Mouse (Mus musculus) cerebellum, postnatal 25 days (tissue): ENCODE data around the gene Vmn1r219.
"Not testable (repeated sequence)": the region's sequence is repeated elsewhere in the genome, so short reads cannot be mapped to it uniquely, and the experiment has no call there.

Source experiments
- DNase-seq, 2 experiments: peaks; one replicate each; pipeline ENCODE4 v3.0.0; 2021; ENCODE audit warnings: mixed read lengths in 2 of 2

Gene Vmn1r219

DNA sequence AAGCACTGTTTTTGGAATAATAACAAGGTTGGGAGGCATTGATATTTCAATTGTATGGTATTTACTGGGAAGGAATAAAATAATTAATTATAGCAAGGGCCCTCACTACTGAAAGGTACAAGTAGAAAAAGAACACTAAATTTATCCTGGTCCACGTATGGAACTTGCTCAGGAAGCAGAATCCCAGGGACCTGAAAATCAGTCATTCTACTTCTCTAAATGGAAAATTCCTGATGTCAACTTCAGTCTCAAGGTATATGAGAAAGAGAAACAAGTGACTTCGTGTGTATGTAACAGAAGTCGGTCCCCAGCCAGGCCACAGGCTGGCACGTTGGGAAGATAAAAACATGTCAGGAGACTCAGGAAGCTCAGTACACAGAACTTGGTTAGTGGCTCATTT is at the start of gene Vmn1r219:
TSS of gene Vmn1r219 (plus strand) at position 301 of the 400 bp plus-strand sequence.
- no peak for DNase-seq

DNA sequence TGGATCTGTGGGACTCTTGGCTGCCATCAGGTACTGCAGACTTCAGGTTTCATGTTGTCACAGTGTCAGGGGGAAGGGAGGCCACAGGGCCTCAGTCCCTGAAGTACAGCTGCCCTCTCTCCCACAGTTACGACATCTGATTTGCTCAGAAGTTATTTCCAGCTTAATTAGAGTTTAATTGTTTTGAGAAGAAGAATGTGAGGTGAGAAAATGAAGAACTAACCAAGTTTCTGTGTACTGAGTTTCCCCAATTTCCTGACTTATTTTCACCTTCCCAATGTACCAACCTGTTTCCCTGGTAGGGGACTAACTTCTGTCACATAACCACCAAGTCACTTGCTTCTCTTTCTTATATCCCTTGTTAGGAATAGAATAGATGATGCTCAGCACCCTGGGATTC is 41.0 kb upstream of the Vmn1r219 start, which contains the start of gene Vmn1r217:
TSS of gene Vmn1r217 (minus strand) at position 101 of the 400 bp plus-strand sequence.
- DNase-seq = not testable (repeated sequence)

DNA sequence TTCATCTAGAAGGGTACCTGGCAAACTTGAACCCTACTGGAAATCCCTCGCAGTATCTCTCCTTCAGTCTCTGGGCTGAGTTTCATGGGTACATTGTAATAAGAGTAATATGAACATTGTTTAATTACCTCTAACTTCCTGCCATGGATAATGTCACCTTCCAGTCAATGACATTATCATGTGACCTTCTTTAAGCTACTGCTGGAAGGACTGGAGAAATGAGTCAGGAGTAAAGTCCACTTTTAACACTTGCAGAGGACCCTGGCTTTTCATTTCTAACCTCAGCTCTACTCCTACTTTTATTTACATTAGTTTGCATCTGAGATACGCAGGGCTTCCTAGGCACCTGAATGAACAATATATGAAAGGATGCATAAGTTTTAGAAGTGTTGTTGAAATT is 38.5 kb upstream of the Vmn1r219 start:
- DNase-seq = no peak

DNA sequence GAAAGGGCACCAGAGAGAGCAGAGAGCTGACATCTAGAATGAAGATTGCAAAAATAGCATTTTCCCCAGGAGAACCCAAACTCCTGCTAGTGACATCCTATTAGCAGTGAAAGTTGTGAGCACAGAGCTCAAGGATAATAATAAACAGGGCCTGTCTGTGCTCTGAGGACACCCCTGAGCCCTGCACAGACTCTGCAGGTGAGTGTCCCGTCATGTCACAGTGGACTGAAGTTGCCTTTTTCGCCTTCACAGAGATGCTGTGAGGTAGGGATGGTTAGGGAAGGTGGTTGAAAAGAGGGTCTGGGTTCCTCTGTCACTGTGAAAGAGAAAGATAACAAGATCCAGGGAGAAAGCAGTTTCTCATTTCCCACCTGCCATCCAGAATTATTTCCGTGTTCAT is 26.0 kb upstream of the Vmn1r219 start, which contains the start of gene Vmn1r218:
TSS of gene Vmn1r218 (plus strand) at position 57 of the 400 bp plus-strand sequence.
- DNase-seq = no peak

DNA sequence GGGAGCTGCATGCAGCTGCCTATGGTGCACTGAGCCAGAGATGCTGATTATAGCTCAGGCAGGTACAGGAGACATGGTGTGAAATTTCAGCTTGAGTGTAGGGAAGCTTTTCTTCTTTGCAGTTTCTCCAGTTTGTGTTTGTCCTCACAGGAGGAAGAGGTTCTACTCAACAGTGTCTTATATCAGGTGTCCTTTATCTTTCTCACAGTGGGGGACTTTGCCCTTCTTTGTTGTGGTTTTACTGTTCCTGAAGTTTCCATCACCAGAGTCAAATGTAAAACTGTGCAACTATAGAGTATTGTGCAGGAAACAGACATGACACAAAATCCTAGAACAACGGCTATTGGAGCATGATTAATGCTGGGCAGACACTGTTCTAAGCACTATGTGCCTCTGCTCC is 25.6 kb upstream of the Vmn1r219 start:
- no peak for DNase-seq

DNA sequence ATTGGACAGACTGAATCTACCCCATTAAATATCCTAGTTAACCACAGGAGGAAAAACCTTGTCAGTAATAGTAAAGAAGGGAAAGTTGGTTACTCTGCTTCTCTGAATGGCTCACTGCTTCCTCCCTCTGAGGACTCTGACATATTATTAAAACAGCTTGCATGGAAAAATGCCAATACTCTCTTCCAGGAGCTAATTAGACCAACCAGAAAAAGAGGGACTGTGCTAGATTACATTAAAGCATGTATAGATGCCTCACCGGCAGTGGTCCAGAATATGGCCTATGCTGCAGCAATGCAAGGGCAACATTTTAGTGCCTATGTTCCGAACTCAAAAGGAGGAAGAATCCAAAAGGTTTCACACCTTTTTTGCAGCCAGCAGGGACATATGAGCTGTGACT is 20.2 kb upstream of the Vmn1r219 start:
- DNase-seq = peak in 1 of 2 experiments; percentile 9

DNA sequence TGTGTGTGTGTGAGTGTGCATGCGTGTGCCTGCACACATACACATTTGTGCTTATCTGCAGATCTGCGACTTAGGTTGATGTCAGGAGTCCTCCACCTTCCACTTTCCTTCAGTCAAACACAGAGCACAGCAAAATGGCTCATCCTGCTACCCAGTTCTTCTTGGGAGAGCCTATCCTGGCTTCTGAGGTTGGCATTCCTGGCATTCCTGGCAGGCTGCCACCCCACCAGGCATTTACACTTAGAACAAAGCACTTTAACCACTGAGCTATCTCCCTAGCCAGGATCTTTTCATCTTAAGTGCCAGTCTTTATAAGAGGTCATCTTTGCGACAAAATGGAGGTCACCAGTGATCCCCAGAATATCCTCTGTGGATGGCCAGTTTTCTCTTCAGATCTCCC is 1.3 kb upstream of the Vmn1r219 start:
- no peak for DNase-seq

DNA sequence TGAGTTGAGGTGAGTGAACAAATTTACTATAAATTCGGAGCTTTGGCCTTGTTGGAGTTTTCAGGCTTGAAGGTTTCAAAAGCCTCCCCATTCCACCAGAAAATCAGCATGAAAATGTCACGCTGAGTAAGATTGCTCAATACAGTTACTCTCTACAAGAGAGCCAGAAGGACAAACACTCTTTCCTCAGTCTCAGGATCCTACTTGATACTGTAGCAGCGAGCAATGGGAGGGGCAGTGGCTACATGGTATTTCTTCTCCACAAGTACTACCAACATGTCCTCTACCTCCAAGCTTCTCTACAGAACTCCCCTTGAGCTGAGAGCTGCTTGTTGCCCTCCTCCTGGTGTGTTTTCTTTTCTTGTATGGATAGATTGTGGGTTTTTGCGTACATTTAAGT is 7.4 kb downstream of the Vmn1r219 start:
- not testable (repeated sequence) for DNase-seq

DNA sequence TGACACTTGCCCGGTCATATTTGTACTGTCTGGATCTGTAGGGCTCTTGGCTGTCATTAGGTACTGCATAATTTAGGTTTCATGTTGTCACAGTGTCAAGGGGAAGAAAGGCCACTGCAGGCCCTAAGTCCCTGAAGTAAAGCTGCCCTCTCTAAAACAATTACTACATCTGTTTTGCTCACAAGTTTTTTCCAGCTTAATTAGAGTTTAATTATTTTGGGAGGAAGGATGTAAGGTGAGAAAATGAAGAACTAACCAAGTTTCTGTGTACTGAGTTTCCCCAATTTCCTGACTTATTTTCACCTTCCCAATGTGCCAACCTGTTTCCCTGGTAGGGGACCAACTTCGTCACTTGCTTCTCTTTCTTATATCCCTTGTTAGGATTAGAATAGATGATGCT is 28.8 kb downstream of the Vmn1r219 start, which contains the start of gene Vmn1r220:
TSS of gene Vmn1r220 (minus strand) at position 101 of the 400 bp plus-strand sequence.
- no peak for DNase-seq

DNA sequence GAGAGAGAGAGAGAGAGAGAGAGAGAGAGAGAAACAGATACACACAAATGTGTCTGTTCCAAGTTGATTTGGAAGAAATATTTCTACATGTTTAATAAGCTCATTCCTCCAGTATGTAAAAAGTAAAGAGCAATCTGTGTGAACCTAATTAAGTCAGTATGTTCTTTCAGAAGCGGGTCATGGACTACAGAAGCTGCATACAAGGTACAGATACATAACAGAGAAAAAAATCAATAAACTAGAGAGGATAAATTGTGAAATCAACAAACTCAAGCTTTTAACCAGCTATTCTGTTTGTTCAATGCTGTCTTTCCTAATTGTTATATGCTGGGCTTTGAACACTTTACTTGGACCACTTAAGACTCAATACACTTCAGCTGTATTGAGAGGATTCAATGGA is 44.8 kb downstream of the Vmn1r219 start:
- not testable (repeated sequence) for DNase-seq

DNA sequence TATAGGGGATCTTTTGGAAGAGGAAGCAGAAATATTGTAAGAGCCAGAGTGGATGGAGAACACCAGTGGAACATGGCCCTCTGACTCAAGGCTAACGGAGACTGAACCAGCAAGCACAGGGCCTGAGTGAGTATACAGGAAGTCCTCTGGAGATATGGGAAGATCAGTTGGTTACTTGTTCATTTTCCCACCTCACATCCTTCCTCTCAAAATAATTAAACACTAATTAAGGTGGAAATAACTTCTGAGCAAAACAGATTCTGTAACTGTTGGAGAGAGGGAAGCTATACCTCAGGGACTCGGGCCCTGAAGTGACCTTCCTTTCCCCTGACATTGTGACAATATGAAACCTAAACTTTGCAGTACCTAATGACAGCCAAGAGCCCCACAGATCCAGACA is 54.7 kb downstream of the Vmn1r219 start, which contains the start of gene Vmn1r221:
TSS of gene Vmn1r221 (plus strand) at position 301 of the 400 bp plus-strand sequence.
- not testable (repeated sequence) for DNase-seq
